Mouse (Mus musculus): ENCODE results near the gene B4galt1. TPM values are rescaled to one million over a fixed set of nuclear protein-coding genes. Genes with fewer than 3 reads are reported as not detected.

Gene B4galt1
- polyA plus RNA-seq, 1 experiment from 2014 or later, result 20.0 TPM

GRCm38 (mm10) chr4:40874794-40875552 lies 21.2 kb upstream of the B4galt1 start:
- 86% methylated on average over 5 of the region's 5 CpGs for WGBS
- DNase-seq (ENCODE audit: low spot score), result no peak
- Histone ChIP-seq H3K9me3 (ENCODE audit: control insufficient read depth, low read length) (no peaks in the 10 kb centered on the region), H3K9ac (ENCODE audit: low read length) (no peak overlapping the region), H3K4me2 (ENCODE audit: low read depth) (no peak overlapping the region), H3K4me1 (ENCODE audit: control insufficient read depth, insufficient read depth, low read length) (no peaks in the 10 kb centered on the region), H3K27ac (ENCODE audit: low read depth, low read length) (no peak overlapping the region), H3K4me3 (ENCODE audit: low read depth, low read length) (no peak overlapping the region), H3K27me3 (ENCODE audit: control insufficient read depth, insufficient read depth, low read length) (no peaks in the 10 kb centered on the region), H3K36me3 (ENCODE audit: control insufficient read depth, insufficient read depth, low read length) (no peaks in the 10 kb centered on the region)
- no peak for ATAC-seq (ENCODE audit: insufficient read depth, low FRiP score, low TSS enrichment)

- Histone ChIP-seq H3K27ac (ENCODE audit: low read depth, low read length) (no peak overlapping the region), H3K9me3 (ENCODE audit: control insufficient read depth, low read length) (no peaks in the 10 kb centered on the region), H3K4me2 (ENCODE audit: low read depth) (no peak overlapping the region), H3K9ac (ENCODE audit: low read length) (no peak overlapping the region), H3K27me3 (ENCODE audit: control insufficient read depth, insufficient read depth, low read length) (no peaks in the 10 kb centered on the region), H3K4me3 (ENCODE audit: low read depth, low read length) (no peak overlapping the region), H3K36me3 (ENCODE audit: control insufficient read depth, insufficient read depth, low read length) (no peaks in the 10 kb centered on the region), H3K4me1 (ENCODE audit: control insufficient read depth, insufficient read depth, low read length) (no peaks in the 10 kb centered on the region)
- ATAC-seq (ENCODE audit: insufficient read depth, low FRiP score, low TSS enrichment) (no peak), DNase-seq (ENCODE audit: low spot score) (no peak)
- 38% methylated on average over 6 of the region's 6 CpGs for WGBS
These were observed 20.4 kb upstream of the B4galt1 start for GRCm38 (mm10) chr4:40874151-40874600.

- H3K4me1 ChIP-seq (ENCODE audit: control insufficient read depth, insufficient read depth, low read length), result no peaks in the 10 kb centered on the region
- H3K4me3 ChIP-seq (ENCODE audit: low read depth, low read length), result no peak overlapping the region
- no peaks in the 10 kb centered on the region for H3K36me3 ChIP-seq (ENCODE audit: control insufficient read depth, insufficient read depth, low read length)
- 74% methylated on average over 2 of the region's 2 CpGs for WGBS
- no peak overlapping the region for H3K9ac ChIP-seq (ENCODE audit: low read length)
- no peaks in the 10 kb centered on the region for H3K9me3 ChIP-seq (ENCODE audit: control insufficient read depth, low read length)
- ATAC-seq (ENCODE audit: insufficient read depth, low FRiP score, low TSS enrichment) (no peak), DNase-seq (ENCODE audit: low spot score) (no peak)
- H3K4me2 ChIP-seq (ENCODE audit: low read depth), result no peak overlapping the region
- no peak overlapping the region for H3K27ac ChIP-seq (ENCODE audit: low read depth, low read length)
- no peaks in the 10 kb centered on the region for H3K27me3 ChIP-seq (ENCODE audit: control insufficient read depth, insufficient read depth, low read length)
These were observed 19.5 kb upstream of the B4galt1 start for GRCm38 (mm10) chr4:40873320-40873719.

GRCm38 (mm10) chr4:40872129-40872528 lies 18.3 kb upstream of the B4galt1 start:
- Histone ChIP-seq H3K9me3 (ENCODE audit: control insufficient read depth, low read length) (no peaks in the 10 kb centered on the region), H3K9ac (ENCODE audit: low read length) (no peak overlapping the region), H3K4me3 (ENCODE audit: low read depth, low read length) (no peak overlapping the region), H3K27ac (ENCODE audit: low read depth, low read length) (no peak overlapping the region), H3K27me3 (ENCODE audit: control insufficient read depth, insufficient read depth, low read length) (no peaks in the 10 kb centered on the region), H3K4me2 (ENCODE audit: low read depth) (no peak overlapping the region), H3K4me1 (ENCODE audit: control insufficient read depth, insufficient read depth, low read length) (no peaks in the 10 kb centered on the region), H3K36me3 (ENCODE audit: control insufficient read depth, insufficient read depth, low read length) (no peaks in the 10 kb centered on the region)
- DNase-seq (ENCODE audit: low spot score), result no peak
- no peak for ATAC-seq (ENCODE audit: insufficient read depth, low FRiP score, low TSS enrichment)
- WGBS, result 93% methylated on average over 3 of the region's 3 CpGs

- Histone ChIP-seq H3K27ac (ENCODE audit: low read depth, low read length) (no peak overlapping the region), H3K4me1 (ENCODE audit: control insufficient read depth, insufficient read depth, low read length) (no peaks in the 10 kb centered on the region), H3K36me3 (ENCODE audit: control insufficient read depth, insufficient read depth, low read length) (no peaks in the 10 kb centered on the region), H3K4me2 (ENCODE audit: low read depth) (no peak overlapping the region), H3K4me3 (ENCODE audit: low read depth, low read length) (no peak overlapping the region), H3K9me3 (ENCODE audit: control insufficient read depth, low read length) (no peaks in the 10 kb centered on the region), H3K9ac (ENCODE audit: low read length) (no peak overlapping the region), H3K27me3 (ENCODE audit: control insufficient read depth, insufficient read depth, low read length) (no peaks in the 10 kb centered on the region)
- DNase-seq (ENCODE audit: low spot score), result no peak
- ATAC-seq (ENCODE audit: insufficient read depth, low FRiP score, low TSS enrichment), result no peak
- WGBS, result 84% methylated on average over 4 of the region's 4 CpGs
These were observed 16.4 kb upstream of the B4galt1 start for GRCm38 (mm10) chr4:40870206-40870605.

- no peak overlapping the region for H3K9ac ChIP-seq (ENCODE audit: low read length)
- 80% methylated on average over 13 of the region's 13 CpGs for WGBS
- no peak overlapping the region for H3K27ac ChIP-seq (ENCODE audit: low read depth, low read length)
- no peaks in the 10 kb centered on the region for H3K36me3 ChIP-seq (ENCODE audit: control insufficient read depth, insufficient read depth, low read length)
- no peaks in the 10 kb centered on the region for H3K9me3 ChIP-seq (ENCODE audit: control insufficient read depth, low read length)
- no peak overlapping the region for H3K4me3 ChIP-seq (ENCODE audit: low read depth, low read length)
- H3K4me1 ChIP-seq (ENCODE audit: control insufficient read depth, insufficient read depth, low read length), result no peaks in the 10 kb centered on the region
- no peaks in the 10 kb centered on the region for H3K27me3 ChIP-seq (ENCODE audit: control insufficient read depth, insufficient read depth, low read length)
- DNase-seq (ENCODE audit: low spot score), result no peak
- H3K4me2 ChIP-seq (ENCODE audit: low read depth), result no peak overlapping the region
- no peak for ATAC-seq (ENCODE audit: insufficient read depth, low FRiP score, low TSS enrichment)
These were observed 14.9 kb upstream of the B4galt1 start for GRCm38 (mm10) chr4:40868554-40869232.

GRCm38 (mm10) chr4:40864361-40864760 lies 10.6 kb upstream of the B4galt1 start:
- 94% methylated on average over 12 of the region's 12 CpGs for WGBS
- Histone ChIP-seq H3K4me2 (ENCODE audit: low read depth) (no peak overlapping the region), H3K27me3 (ENCODE audit: control insufficient read depth, insufficient read depth, low read length) (no peaks in the 10 kb centered on the region), H3K27ac (ENCODE audit: low read depth, low read length) (no peak overlapping the region), H3K4me3 (ENCODE audit: low read depth, low read length) (no peak overlapping the region), H3K4me1 (ENCODE audit: control insufficient read depth, insufficient read depth, low read length) (no peaks in the 10 kb centered on the region), H3K9me3 (ENCODE audit: control insufficient read depth, low read length) (no peaks in the 10 kb centered on the region), H3K36me3 (ENCODE audit: control insufficient read depth, insufficient read depth, low read length) (no peaks in the 10 kb centered on the region), H3K9ac (ENCODE audit: low read length) (no peak overlapping the region)
- ATAC-seq (ENCODE audit: insufficient read depth, low FRiP score, low TSS enrichment) (no peak), DNase-seq (ENCODE audit: low spot score) (no peak)

- DNase-seq (ENCODE audit: low spot score) (no peak), ATAC-seq (ENCODE audit: insufficient read depth, low FRiP score, low TSS enrichment) (no peak)
- WGBS, result 88% methylated on average over 3 of the region's 3 CpGs
- Histone ChIP-seq H3K36me3 (ENCODE audit: control insufficient read depth, insufficient read depth, low read length) (no peaks in the 10 kb centered on the region), H3K27me3 (ENCODE audit: control insufficient read depth, insufficient read depth, low read length) (no peaks in the 10 kb centered on the region), H3K9me3 (ENCODE audit: control insufficient read depth, low read length) (no peaks in the 10 kb centered on the region), H3K4me3 (ENCODE audit: low read depth, low read length) (no peak overlapping the region), H3K27ac (ENCODE audit: low read depth, low read length) (no peak overlapping the region), H3K9ac (ENCODE audit: low read length) (no peak overlapping the region), H3K4me1 (ENCODE audit: control insufficient read depth, insufficient read depth, low read length) (no peaks in the 10 kb centered on the region), H3K4me2 (ENCODE audit: low read depth) (no peak overlapping the region)
These were observed 9.5 kb upstream of the B4galt1 start for GRCm38 (mm10) chr4:40863340-40863739.

- no peaks in the 10 kb centered on the region for H3K9me3 ChIP-seq (ENCODE audit: control insufficient read depth, low read length)
- H3K9ac ChIP-seq (ENCODE audit: low read length), result no peak overlapping the region
- DNase-seq (ENCODE audit: low spot score) (no peak), ATAC-seq (ENCODE audit: insufficient read depth, low FRiP score, low TSS enrichment) (no peak)
- no peak overlapping the region for H3K4me2 ChIP-seq (ENCODE audit: low read depth)
- H3K36me3 ChIP-seq (ENCODE audit: control insufficient read depth, insufficient read depth, low read length), result no peaks in the 10 kb centered on the region
- WGBS, result 74% methylated on average over 3 of the region's 3 CpGs
- H3K27ac ChIP-seq (ENCODE audit: low read depth, low read length), result no peak overlapping the region
- no peak overlapping the region for H3K4me3 ChIP-seq (ENCODE audit: low read depth, low read length)
- no peaks in the 10 kb centered on the region for H3K27me3 ChIP-seq (ENCODE audit: control insufficient read depth, insufficient read depth, low read length)
- no peaks in the 10 kb centered on the region for H3K4me1 ChIP-seq (ENCODE audit: control insufficient read depth, insufficient read depth, low read length)
These were observed 7.3 kb upstream of the B4galt1 start for GRCm38 (mm10) chr4:40861131-40861530.
